Mouse (Mus musculus): ENCODE data around the gene Cog4. TPM values are rescaled to one million over a fixed set of nuclear protein-coding genes. Genes with fewer than 3 reads are reported as not detected.

Cog4 gene
- 53.0 and 53.5 TPM in 2 replicates for polyA plus RNA-seq (2012; rRNA removed)

DNA sequence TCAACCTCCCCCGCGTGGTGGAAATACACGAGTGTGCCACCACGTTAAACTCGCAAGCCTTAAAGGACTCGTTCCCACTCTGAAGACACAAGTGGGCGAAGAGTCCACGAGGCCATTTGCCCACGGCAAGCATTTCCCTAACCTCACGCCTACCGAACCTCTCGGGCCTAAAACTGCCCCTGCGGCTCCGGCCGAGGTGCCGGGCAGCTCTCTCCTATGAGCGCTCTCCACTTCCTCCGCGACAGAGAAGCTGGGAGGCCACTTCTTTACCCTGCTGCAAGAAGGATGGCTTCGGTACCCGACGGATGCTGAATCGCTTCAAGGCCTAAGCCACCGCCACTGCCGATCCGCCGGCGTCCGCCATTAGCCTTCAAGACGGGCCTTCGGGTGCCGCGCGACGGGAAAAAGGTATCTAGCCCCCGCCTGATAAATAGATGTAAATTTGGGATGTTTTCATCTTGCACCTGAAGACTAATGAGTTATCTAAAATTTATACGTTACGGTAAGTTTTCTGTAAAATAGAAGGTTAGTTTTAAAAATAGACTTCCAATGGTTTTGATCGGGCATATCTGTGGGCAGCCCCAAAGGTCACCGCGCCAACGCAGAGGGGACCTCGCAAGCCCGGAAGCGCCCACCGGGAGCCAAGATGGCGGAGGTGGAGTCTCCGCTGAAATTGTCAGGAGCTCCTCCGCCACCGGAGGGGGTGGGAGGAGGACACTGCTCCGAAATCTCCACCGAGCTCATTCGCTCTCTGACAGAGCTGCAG is at the start of gene Cog4, which contains the start of gene Sf3b3:
Cog4 (plus strand) TSS at position 196 of the 766 bp plus-strand sequence.
Sf3b3 (minus strand) TSS at position 383 of the 766 bp plus-strand sequence.
- DNase-seq (ENCODE audit: low read depth): no peak

DNA sequence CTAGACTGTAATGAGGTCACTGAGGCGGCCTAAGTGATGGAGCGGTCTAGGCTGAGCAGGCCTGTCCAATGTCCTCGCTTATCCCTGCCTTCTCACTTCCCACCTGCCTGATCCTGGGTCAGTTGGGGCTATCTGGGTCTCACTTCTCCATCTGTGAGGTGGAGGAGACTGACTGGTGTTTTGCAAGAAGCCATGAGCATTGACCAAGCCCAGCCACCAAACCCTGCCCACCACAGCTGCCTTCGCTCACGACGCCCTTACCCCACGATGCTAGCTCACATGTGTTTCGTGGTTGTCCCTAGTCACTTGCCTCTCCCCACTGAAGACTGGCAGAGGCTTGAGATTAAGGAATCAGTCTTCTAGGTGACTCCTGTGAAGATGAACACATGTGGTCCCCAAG is 49.3 kb upstream of the Cog4 start:
- no peak for DNase-seq (ENCODE audit: low read depth)

- DNase-seq (ENCODE audit: low read depth): no peak
Measured at GRCm38 (mm10) chr8:110802988-110803387, 43.4 kb upstream of the Cog4 start.

- no peak for DNase-seq (ENCODE audit: low read depth)
Measured at GRCm38 (mm10) chr8:110803856-110804255, 42.5 kb upstream of the Cog4 start.

GRCm38 (mm10) chr8:110804825-110805514 is 41.4 kb upstream of the Cog4 start:
- no peak for DNase-seq (ENCODE audit: low read depth)

DNA sequence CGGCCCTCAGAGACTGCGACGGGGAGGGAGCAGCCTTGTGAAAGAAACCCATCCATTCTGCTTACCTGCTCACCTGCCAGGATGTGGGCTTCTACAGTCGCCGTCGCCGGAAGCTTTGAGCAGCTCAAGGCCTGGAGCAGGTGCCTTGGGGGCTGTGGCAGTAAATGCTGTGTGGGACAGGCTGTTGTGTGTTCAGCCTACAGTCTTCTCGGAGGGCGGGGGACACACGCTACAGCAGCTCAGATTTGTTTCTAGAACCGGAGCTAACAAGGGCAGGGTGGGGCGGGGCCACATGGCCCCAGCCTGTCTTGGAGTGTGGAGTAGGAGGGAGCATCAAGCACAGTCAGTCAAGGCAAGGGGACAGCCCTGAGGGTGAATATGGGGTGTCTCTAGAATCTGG is 40.7 kb upstream of the Cog4 start, which contains the start of gene Il34:
Il34 (minus strand) TSS at position 256 of the 400 bp plus-strand sequence.
- no peak for DNase-seq (ENCODE audit: low read depth)

- DNase-seq (ENCODE audit: low read depth): no peak
Measured at GRCm38 (mm10) chr8:110806146-110806545, 40.3 kb upstream of the Cog4 start.

DNA sequence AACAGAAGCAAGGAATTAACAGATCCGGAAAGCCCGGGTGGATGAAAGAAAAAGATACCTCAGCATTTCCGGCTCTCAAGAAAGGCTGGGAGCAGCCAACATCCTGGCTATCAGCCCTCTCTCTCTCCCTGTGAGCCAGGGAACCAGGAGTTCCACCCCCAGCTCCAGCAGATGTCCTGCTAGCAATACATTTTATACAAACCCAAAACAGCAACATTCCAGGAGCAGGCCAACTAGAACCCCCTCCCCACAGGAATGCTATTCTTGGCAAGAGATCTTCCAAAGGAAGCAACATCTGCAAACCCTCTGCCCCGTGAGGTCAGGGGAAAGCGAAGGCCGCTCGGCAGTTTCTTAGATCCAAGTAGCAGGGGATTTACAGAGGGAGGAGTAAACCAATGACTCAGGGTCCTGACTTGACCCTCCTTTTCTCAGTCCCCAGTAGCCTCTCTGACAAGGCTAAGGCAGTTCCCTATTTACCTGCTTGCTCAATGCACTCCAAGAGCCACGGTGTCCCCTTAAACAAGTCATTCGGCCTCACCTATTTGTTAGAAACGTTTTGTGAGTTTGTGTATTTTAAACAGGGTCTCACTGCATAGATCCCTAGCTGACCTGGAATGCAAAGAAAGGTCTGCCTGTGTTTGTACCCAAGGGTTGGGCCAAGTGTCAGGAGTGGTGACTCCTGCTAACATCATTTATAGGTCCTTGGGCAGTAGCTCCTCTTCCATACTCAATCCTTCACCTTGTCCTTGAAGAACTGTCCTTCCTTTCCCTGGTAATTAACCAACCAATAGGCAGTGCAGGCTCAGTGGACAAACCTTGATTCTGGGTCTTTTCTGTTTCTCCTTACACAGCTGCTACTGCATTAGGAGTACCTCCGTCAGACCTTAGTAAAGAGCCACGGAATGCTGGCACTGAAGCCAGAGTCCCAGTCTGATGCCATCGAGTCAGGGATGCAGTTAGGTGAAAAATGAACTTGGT is 37.6 kb upstream of the Cog4 start:
- DNase-seq (ENCODE audit: low read depth): no peak

- no peak for DNase-seq (ENCODE audit: low read depth)
Measured at GRCm38 (mm10) chr8:110809831-110810230, 36.6 kb upstream of the Cog4 start.

DNA sequence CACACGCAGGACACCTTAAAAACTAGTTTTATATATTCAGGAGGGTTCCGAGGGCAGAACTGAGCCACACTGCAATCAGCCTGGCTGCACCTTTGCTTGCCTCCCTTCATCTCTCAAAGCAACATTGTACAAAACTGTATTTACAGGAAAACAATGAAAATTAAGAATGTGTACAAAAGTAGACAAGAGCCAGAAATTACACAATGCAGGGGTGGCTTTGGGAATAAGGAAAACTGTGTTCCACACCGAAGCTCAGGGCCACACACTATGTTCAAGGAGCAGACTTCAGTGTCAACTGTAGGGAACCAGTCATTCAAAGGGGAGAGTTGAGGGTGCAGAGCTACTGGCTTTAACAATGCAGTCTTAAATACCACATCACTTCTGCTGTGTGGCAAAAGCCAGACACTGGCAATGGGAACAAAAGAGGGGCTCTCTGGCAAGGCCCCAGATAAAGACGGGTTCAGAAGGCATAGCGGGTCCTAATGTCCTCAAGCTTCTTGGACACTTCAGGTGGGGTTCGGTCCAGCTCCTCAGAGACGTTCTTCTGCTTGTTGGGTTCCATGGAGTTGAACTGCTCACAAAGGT is 35.8 kb upstream of the Cog4 start:
- no peak for DNase-seq (ENCODE audit: low read depth)

DNA sequence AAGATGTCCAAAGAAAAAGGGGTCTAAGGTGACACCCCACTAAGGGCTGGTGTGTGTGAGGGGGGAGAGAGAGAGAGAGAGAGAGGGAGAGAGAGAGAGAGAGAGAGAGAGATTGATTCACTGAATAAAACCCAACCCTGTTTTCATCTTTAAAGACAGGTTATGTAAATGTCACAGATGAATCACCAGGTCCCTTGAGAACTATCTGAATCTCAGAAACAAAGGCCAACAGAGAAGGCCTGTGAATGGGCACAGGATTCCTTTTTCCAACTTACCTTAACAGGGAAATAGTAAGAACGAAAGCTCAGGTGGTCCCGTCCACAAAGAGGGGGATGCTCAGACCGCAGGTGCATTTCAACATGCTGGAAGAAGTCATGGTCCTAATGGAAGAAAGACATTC is 35.3 kb upstream of the Cog4 start:
- no peak for DNase-seq (ENCODE audit: low read depth)

- no peak for DNase-seq (ENCODE audit: low read depth)
Measured at GRCm38 (mm10) chr8:110811793-110812192, 34.6 kb upstream of the Cog4 start.

- no peak for DNase-seq (ENCODE audit: low read depth)
Measured at GRCm38 (mm10) chr8:110812349-110813080, 33.9 kb upstream of the Cog4 start.

DNA sequence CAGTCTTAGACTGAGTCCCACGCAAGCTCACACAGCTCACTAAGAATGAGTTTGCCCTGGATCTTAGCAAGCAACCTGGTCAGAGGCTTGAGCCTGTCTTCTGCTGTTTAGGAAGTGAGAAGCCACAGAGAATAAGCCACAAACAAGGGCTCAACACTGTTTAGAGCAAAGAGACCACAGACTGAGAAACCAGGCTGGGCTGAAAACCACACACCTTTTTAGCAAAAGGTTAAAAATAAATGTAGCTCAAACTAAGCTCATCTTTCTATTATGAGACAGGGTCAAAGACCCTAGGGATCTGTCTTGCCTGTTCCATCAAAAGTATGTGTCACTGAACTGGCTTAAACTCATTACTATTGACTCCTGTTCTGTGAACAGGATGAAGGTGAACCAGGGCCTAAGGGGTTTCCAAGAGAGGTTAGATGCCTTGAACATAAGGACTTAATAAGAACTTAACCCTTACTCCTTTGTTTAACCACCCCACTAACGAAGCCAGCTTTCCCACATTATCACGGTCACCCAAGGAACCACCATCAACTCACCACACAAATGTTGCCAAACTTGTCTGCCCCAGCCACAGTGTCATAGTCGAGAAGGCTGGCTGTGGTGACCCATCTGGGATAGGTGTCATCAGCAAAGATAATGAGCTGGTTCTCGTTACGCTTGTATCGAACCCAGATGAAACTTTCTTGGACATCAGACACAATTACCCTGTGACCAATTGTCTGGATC is 33.2 kb upstream of the Cog4 start:
- DNase-seq (ENCODE audit: low read depth): no peak

- no peak for DNase-seq (ENCODE audit: low read depth)
Measured at GRCm38 (mm10) chr8:110815308-110815707, 31.1 kb upstream of the Cog4 start.

DNA sequence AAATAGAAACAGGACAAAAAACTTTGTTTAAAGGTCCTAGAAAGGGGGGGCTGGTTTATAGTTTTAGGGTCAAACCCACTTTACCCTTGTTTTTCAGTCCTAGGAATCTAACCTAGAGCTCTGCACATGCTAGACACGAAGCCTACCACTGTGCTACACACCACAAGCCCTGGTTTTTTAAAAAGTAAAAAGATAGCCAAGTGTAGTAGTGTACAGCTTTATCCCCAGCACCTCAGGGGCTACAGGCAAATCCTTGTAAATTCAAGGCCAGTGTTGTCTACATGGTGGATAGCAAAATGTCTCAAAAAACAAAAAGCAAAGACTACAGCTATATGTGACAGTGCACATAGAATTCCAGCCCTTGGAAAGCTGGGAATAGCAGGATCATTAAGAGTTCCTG is 29.4 kb upstream of the Cog4 start:
- no peak for DNase-seq (ENCODE audit: low read depth)

DNA sequence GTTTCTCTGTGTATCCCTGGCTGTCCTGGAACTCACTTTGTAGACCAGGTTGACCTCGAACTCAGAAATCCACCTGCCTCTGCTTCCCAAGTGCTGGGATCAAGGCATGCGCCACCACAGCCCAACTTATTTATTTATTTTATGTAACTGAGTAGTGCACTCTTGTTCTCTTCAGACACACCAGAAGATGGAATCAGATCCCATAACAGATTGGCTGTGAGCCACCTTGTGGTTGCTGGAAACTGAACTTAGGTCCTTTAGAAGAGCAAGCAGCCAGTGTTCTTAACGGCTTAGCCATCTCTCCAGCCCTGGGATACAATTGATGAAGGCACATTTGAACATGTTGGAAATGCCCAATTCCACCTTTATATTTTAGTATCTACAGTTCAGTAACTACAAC is 27.8 kb upstream of the Cog4 start:
- no peak for DNase-seq (ENCODE audit: low read depth)

- DNase-seq (ENCODE audit: low read depth): no peak
Measured at GRCm38 (mm10) chr8:110820257-110820656, 26.1 kb upstream of the Cog4 start.

DNA sequence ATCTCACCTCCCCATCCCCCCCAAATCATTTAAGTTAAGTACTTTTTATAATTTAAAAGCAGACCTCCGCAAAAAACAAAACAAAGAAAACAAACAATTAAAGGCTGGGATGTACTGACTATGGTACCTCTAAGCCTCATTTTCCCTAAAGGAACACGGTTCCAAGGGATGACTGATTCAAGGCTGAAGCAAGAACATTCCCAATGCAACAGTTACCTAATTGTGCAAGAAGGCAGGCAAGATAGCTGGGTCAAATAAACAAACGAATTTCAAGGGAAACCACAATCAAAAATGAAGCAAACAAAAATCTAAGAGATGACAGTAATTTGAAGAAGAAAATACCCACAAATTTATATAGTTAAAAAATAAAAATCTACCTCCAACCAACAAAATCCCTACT is 24.4 kb upstream of the Cog4 start:
- no peak for DNase-seq (ENCODE audit: low read depth)

DNA sequence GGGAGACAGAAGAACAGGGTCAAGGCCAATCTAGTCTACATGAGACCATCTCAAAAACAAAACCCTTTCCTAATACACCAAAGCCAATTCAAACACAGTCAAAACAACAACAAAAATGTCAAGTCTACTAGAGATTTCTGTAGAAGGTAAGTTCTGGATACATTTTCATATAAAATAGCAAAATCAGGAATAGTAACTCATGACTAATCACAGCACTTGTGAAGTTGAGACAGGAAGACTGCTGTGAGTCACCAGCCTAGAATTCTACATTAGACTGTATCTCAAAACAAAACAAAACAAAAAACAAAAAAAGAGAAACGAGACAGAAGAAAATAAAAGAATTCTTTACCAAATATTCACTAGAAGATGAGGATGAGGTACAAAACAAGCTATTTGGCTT is 21.5 kb upstream of the Cog4 start:
- DNase-seq (ENCODE audit: low read depth): no peak

Data from gonadal fat pad, adult 2 months (tissue).